Mouse (Mus musculus) adrenal gland, postnatal 25 days (tissue): ENCODE results near the gene Onecut3. TPM values are rescaled to one million over a fixed set of nuclear protein-coding genes. Genes with fewer than 3 reads are reported as not detected.
A peak's percentile ranks its signal among the peaks of the same experiment; 100 is the strongest.

Experiments
- DNase-seq: peaks from one replicate; pipeline ENCODE4 v3.0.0; 2021; ENCODE audit warnings: mixed read lengths
- total RNA-seq: library from RNA; stranded (reverse); gene quantifications from 2 replicates; pipeline ENCODE4 v1.2.3, GENCODE M21; 2021

Onecut3 gene
- total RNA-seq, 1 experiment from 2014 or later, result not detected

DNA sequence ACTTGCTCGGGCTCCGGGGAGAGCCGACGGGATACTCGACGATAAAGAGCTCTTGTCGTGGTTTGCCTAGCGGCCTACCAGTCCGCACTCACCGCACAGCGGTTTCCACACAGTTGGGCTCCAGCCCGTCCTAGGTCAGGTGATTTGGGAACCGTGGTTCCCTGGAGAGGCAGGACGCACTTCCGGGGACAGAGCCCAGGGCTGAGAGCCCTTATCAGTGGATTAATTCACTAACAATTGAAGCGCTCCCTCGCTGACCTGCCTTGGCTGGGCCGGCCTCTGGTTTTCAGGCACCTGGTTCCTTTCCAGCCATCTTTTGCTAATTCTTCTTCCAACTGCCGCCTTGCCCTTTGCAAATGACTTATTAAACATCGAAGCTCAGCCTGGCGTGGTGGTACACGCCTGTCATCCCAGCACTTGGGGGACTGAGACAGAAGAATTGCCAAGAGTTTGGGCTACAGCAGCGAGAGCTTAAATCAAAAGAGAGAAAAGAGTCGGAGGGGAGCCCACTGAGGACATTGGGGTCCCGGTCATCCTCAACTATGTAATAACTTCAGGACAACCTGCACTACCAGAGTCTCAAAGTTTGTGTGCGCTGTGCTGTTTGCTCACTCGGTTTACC, 9.1 kb downstream of the Onecut3 start:
- DNase-seq, result peak; percentile 32

DNA sequence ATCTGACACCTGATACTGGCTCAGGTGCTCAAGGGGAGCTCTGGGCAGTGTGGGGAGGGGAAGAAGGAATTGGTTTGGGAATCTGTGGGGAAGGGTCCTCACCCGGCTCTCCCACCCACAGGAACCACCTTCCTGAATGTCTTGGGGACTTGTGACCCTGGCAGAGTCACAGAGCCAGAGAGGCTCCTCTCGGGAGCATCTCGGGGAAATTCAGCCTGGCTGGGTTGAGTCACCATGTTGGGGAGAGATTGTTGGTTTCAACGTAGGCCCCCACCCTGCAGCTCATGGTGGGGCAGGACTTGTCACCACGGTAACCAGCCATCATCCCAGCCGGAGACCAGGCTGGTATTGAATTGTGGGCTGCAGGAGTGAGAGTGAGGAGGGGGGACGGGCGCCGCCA, 10.1 kb downstream of the Onecut3 start:
- DNase-seq, result no peak

DNA sequence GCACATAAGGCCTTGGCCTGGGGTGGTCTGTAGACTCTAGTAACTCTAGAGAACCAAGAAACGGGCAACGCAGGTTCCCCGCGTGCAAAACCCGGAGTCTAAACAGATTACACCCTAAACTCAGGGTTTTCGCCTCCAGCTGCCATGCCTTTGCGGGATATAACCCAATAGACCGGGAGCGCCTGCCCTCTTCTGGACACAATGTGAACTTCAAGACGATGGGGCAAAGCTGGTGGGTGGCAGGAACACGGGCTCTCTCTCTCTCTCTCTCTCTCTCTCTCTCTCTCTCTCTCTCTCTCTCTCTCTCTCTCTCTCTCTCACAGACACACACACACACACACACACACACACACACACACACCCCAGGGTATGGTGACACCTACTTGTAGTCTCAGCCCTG, 11.6 kb downstream of the Onecut3 start:
- peak; percentile 71 for DNase-seq

DNA sequence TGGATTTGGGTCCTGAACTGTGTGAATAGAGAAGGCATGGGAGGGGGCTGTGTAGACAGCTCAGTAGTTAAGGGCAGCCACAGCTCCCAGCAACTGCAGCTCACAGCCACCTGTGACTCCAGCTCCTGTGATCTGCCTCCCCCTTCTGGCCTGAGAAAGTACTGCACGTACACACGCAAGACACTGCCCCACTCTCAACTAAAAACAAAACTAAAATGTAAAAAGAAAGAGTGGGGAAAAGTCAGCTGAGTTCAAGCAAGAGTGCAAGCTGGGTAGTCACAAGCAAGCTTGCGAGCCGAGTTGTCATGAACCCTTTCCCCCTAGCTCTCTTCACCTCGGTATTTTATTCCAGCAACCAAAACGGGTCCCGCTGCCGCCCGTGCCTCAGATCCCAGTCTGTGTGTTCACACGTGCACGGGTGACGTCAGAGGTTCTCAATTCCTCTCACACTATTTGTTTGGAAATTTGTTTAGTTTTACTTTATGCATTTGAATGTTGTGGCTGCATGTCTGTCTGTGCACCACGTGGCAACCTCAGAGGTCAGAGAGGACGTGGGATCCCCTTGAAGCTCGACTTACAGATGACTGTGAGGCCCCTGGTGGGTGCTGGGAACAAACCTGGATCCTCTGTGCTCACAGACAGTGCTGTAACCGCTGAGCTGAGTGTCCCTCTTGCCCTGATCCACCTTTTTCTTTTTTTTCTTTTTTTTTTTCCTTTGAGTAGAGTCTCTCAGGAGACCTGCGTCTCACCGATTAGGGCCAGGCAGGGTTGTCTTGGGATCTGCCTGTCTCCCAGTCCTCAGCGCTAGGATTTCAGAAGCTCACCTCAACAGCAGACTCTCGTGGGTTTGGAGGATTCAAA, 15.0 kb downstream of the Onecut3 start:
- peak; percentile 76 for DNase-seq

DNA sequence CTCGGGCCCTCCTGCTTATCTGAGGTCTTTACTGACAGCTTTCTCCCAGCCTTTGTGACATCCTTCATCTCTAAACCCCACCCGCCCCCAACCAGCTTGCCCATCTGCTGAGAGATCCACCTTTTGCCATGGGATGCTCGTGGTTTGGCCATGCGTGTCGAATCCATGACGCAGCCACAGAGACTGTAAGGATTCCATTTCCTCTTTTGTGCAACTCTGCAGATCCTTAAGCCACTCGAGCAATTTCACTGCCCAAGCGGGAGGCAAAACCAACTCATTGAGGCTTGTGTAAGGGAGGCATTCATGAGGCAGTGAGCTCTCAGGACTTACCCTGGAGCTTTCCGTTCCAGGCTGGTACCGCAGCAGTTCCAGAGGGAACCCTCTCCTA, 15.6 kb downstream of the Onecut3 start:
- no peak for DNase-seq

DNA sequence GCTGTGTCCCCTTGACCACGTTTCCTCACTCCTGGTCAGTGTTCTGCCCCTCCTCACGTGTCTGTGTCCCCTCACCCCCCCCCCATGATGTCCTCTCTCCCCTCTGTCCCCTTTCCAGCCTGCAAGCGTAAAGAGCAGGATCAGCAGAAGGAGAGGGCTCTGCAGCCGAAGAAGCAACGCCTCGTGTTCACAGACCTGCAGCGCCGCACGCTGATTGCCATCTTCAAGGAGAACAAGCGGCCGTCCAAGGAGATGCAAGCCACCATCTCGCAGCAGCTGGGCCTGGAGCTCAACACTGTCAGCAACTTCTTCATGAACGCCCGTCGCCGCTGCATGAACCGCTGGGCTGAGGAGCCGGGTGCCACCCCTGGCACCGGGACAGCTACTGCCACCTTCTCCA, 19.1 kb downstream of the Onecut3 start:
- DNase-seq, result no peak

DNA sequence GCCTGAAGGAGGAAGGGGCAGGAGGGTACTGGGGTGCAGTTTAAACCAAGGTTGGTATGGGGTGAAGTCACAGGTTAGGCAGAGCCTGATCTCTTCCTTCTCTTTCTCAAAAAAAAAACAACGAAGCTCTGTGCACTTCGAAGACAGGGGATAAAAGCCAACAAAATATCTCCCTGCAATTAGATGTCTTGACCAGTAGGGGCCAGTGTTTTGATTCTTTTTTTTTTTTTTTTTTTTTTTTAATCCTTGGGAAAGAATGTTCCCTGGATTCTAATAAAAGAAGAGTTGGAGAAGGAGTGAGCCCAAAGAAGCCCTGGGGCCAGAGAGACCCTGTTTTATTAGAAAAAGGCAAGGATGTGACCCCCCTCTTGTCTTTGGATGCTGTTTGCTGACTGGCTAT, 24.7 kb downstream of the Onecut3 start:
- DNase-seq, result no peak

DNA sequence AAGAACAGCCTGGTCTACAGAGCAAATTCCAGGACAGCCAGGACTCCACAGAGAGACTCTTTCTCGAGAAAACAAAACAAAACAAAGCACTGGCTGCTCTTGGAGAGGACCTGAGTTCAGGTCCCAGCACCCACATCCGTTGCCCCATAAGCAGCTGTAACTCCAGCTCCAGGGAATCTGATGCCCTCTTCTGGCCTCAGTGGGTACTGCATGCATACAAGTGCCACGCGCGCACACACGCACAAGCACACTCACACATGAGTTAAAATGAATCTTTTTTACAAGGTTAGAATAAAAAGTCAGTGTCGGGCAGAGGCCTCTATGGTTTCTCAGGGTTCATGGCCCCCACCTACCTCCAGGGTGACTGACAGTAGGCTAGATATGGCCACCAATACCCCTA, 28.7 kb downstream of the Onecut3 start:
- no peak for DNase-seq

DNA sequence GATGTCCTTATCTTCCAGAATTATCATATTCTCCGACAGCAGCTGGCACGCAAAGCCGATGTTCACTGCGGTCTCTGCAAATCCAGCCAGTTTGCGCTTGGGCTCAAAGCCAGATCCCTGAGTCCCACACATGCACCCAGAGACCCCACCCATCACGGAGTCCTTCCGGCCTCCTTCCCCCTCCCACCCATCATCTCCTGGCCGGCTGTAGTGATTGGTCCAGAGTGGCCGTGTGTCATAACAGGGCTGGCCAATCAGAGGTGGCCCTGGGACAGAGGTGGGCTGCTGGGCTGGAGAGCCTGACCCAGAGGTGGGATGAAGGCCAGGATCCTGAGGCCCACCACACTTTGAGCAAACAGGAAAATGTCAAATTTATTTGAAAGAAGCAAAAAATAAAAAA, 31.5 kb downstream of the Onecut3 start:
- no peak for DNase-seq

DNA sequence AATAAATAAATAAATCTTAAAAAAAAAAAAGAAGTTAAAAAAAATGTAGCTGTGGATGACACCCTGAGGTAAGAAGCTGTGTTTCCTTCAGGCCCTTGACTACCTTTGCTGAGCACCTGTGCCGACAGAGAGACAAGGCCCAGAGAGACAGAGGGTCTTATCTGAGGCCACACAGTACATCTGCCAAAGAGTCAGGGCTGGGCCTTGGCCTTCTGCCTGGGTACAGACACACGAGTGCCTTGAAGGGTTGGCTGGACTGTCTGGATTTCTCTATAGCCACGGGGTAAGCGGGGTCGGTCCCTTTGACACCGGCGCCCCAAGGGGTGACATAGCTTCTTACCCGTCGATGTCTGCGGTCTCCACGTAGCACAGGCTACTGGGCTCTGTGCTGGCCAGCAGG, 38.1 kb downstream of the Onecut3 start:
- DNase-seq, result no peak

DNA sequence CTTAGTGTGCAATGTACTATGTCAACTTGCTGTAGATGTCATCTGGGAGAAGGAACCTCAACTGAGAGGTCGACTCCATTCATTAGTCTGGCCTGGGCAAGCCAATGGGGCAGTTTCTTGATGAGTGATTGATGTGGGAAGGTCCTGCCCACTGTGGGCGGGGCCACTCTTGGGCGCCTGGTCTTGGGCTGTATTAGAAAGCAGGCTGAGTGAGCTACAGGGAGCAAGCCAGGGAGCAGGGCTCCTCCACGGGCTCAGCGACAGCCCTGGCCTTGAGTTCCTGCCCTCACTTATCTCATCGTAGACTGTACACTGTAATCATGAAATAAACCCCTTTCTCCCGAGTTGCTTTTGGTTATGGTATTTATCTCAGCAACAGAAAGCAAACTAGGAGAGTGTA, 39.1 kb downstream of the Onecut3 start:
- peak; percentile 60 for DNase-seq

DNA sequence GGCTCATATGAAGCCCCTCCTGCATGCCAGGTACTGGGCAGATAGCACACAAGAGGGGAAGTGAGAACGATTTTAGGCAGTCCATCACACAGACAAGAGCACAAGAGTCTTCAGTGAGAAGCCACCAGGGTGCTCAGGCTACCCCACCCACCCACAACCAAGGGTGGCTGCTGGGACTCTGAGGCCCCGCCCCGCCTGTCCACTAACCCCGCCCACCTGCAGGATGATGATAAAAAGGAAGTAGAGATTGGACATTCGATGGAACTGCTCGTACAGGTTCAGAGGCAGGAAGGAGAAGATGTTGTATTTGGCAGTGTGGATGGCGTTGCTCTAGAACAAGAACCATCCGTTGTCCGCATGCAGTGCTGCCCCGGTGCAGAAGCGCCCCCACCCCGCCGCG, 40.4 kb downstream of the Onecut3 start:
- DNase-seq, result no peak

DNA sequence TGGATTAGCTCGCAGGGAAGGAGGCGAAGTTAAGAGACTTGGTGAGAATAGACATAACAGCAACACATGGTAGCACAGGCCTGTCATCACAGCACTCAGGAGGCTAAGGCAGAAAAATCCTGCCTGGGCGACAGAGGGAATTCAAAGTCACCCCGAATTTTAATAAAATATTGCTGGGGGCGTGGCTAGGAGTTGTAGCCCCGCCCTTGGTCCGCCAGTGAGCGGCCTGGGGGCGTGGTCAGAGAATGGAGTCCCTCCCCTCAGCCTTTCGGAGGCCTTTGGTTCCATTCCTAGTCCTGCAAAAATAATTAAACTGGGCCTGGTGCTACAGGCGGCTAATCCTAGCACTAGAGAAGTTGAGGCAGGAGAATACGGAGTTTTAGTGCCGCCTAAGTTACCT, 41.1 kb downstream of the Onecut3 start:
- no peak for DNase-seq

DNA sequence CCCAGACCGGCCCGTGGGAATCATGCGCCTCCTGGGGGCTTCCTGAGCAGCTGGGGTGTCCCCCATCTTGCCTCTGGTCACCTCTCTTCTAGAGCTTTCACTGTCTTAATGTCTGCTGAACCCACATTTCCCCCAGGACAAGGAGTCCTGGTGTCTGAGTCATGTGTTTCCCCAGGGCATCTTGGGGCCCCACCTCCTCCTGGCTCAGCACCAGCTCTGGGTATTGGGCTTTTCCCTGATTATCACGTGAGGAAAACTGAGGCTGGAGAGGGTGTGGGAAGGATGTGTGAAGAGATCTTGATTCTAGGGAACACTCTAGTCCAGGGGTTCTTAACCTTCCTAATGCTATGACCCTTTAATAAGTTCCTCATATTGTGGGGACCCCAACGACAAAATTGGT, 43.5 kb downstream of the Onecut3 start:
- DNase-seq, result peak; percentile 65

DNA sequence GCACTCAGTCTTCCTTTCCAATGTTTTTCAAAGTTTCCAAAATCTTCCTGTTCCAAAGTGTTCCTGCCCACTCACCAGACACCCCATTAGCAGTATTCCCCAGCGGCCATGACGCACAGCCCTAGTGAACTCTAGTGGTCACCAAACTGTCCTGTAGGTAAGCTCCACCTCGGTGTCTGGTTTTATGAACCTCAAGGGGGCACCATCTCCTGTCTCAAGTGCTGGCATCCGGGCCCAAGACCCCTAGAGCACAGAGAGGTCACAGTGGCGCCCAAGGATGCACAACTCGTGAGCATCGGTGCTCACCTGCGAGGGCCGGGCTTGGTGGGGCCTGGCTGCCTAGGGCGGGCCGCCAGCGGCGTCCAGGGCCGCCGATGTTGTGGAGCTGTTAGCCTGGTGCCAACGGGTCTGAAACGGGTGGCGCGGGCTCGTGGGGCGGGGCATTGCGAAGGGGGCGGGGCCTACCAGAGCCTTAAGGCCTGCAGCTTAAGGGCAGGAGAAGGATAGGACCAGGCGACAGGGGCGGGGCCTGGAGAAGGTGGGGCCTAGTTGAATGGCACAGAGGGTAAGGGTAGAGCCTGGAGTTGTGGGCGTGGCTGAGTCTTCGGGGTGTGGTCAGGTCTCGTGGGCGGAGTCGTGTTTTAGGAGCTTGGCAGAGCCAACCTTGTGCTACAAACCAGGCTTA, 44.2 kb downstream of the Onecut3 start, which contains the start of gene Atp8b3:
Gene Atp8b3 (minus strand): TSS at position 415 of the 685 bp plus-strand sequence.
- peak; percentile 89 for DNase-seq

DNA sequence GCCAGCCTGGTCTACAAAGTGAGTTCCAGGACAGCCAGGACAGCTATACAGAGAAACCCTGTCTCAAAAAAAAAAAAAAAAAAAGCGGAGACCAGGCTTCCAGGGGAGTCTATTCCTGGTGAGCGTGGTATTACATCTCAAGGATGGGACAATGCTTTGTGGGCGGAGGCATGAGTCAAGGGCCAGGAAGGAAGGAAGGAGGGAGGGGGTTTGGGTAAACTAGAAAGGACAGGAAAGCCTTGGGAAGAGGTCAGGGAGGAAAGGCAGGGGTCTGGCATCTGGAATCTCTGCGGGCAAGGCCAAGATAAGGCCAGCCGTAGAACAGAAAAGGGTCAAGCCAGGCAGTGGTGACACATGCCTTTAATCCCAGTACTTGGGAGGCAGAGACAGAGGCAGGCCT, 44.9 kb downstream of the Onecut3 start:
- no peak for DNase-seq

DNA sequence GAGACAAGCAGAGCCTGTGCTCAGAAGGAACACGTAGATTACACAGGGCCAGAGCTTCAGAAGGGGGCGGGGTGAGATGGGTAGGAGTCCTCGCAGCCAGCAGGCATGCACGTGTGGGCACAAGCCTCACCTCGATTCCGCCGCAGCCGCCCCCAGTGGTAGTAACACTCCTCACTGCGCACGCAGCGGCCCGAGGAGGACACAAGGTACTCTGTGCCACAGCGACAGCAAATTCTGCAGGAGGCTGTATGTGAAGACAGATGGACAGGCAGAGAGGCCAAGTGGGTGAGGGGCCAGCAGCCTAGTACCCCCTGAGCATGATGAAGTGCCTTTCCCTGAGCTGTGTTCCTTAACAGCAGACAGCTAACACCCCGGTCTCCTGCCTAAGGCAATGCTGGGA, 49.2 kb downstream of the Onecut3 start:
- DNase-seq, result no peak

DNA sequence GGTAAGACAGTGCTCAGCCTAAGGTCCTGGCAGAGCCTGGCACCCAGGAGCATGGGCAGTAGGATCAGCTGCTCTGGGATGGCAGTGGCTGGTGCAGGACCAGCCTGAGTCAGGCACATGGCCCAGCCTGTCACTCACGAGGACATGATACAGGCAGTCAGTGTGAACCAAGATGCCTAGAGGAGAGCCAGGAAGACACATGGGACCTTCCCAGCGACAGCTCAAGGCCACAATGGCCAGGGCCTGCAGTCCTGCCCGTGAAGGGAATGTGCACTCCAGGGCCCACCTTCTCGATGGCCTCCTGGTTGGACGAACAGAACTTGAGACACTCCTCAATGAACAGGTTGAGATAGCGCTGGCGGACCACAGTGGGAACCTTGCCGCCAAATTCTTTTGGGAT, 51.0 kb downstream of the Onecut3 start:
- no peak for DNase-seq

DNA sequence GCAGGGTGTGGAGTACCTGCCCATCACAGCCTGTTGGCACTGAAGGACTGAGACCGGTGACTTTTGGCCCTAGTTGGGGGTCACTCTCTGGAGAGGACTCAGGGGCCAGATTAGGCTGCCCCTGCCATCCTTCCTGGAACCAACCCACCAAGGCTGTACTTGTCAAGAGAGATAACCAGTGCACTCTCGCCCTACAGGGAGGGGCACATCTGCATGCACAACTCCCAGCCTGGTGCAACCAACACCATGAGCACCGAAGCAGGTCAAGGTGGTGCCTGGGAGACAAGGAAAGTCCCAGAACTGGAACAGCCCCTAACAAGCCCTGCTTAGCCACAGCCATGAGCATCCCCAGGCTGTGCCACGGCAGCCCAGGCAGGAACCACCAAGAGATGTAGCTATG, 52.3 kb downstream of the Onecut3 start:
- DNase-seq, result no peak

DNA sequence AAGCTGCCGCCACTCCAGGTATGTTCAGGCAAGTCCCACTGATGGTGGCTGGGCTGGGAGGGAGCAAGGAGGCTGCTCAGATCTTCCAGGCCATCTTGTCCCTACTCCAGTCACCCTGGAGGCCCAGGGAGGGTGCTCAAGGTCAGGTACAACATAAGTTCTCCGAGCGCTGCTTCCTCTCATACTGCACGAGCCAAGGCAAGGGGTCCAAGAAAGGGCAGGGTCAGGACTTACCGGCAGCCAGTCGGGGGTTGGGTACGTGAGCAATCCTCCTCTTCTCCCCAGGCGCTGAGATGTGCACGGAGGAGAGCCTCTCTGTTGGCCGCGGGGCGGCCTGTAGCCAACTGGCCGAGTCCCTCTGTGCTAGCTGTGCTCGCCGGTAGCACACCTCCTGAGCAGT, 52.9 kb downstream of the Onecut3 start:
- no peak for DNase-seq

DNA sequence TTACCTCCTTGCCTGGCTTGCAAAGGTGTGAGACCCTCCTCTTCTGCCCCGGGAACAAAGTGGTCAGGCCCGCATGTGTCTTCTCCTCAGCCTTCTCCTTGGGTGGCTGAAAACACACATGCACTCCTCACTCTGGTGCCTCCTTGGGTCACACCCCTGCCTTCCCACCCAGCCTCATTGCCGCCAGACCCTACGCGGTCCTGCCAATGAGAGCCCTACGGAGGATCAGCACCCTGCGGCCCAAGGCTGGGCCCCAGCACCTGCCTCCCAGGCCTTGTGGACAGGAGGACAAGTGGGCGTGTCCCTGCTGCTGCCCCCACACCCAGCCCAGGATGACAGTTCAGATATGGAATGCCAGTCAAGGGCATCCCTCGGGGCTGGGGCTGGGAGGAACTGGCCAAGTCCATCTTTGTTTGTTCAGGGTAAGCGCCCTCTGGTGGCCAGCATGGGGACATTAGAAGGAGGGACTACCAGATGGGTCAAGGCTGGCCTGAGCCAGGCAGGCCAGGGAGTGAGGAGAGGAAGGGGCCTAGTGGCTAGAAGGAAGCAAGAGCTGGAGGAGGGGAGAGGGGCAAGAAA, 53.9 kb downstream of the Onecut3 start:
- peak; percentile 91 for DNase-seq

DNA sequence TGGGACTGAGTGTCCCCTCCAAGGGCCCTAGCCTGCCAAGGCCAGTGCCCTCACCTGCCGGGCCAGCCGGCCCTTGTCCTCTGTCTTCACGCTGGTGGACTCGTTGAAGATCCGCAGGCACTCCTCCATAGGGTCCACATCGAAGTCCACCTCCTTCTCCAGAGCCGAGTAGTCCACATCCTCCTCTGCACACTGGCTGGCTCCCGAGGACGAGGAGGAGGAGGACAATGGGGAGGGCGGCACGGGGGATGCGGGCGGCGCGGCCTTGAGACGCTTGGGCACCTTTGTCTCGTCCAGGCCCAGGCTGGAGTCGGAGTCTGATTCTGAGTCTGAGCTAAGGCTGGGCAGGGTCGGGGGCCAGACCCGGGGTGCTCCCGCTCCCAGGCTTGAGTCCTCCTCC, 54.6 kb downstream of the Onecut3 start:
- DNase-seq, result no peak

DNA sequence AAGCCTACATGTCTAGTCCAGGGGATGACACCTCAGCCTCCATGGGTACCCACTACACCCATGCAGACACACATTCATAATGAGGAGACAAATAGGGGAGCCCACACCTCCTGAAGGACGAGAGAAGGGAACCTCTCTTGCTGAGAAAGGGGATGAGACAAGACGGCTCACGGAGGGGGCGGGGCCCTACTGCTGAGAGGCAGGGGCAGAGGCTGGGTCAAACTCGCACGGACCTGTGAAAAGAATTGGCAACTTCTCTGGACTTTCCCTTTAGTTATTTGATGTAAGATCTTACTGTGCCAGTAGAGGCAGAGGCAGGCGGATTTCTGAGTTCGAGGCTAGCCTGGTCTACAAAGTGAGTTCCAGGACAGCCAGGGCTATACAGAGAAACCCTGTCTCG, 57.7 kb downstream of the Onecut3 start:
- no peak for DNase-seq
